Mouse (Mus musculus) induced T-regulatory cell, adult 2 months (primary cell): ENCODE data around the gene Cdkal1.

Source experiments
- DNase-seq: peaks from one replicate; pipeline ENCODE4 v3.0.0-alpha.2; 2012; ENCODE audit warnings: low read depth

The Cdkal1 gene

GRCm38 (mm10) chr13:29766377-29766776 lies 89.1 kb downstream of the Cdkal1 start:
- DNase-seq, result no peak

GRCm38 (mm10) chr13:29765296-29765695 lies 90.2 kb downstream of the Cdkal1 start:
- DNase-seq, result no peak

- no peak for DNase-seq
These were observed 95.6 kb downstream of the Cdkal1 start for GRCm38 (mm10) chr13:29759691-29760467.

GRCm38 (mm10) chr13:29756052-29756451 lies 99.4 kb downstream of the Cdkal1 start:
- no peak for DNase-seq

GRCm38 (mm10) chr13:29753254-29753653 lies 102.2 kb downstream of the Cdkal1 start:
- DNase-seq, result no peak

GRCm38 (mm10) chr13:29752061-29752460 lies 103.4 kb downstream of the Cdkal1 start:
- no peak for DNase-seq

GRCm38 (mm10) chr13:29751201-29751600 lies 104.3 kb downstream of the Cdkal1 start:
- no peak for DNase-seq

GRCm38 (mm10) chr13:29747347-29747647 lies 108.2 kb downstream of the Cdkal1 start:
- DNase-seq, result no peak

GRCm38 (mm10) chr13:29746501-29747346 lies 108.8 kb downstream of the Cdkal1 start:
- no peak for DNase-seq

- no peak for DNase-seq
These were observed 110.4 kb downstream of the Cdkal1 start for GRCm38 (mm10) chr13:29745073-29745472.

GRCm38 (mm10) chr13:29744188-29744587 lies 111.3 kb downstream of the Cdkal1 start:
- peak; percentile 14 for DNase-seq

GRCm38 (mm10) chr13:29743761-29744160 lies 111.7 kb downstream of the Cdkal1 start:
- no peak for DNase-seq

GRCm38 (mm10) chr13:29737675-29738461 lies 117.6 kb downstream of the Cdkal1 start:
- no peak for DNase-seq

- DNase-seq, result no peak
These were observed 121.0 kb downstream of the Cdkal1 start for GRCm38 (mm10) chr13:29734496-29734895.

GRCm38 (mm10) chr13:29726154-29726825 lies 129.2 kb downstream of the Cdkal1 start:
- no peak for DNase-seq

GRCm38 (mm10) chr13:29724855-29725254 lies 130.6 kb downstream of the Cdkal1 start:
- no peak for DNase-seq

- no peak for DNase-seq
These were observed 132.3 kb downstream of the Cdkal1 start for GRCm38 (mm10) chr13:29723150-29723549.

GRCm38 (mm10) chr13:29721206-29721605 lies 134.3 kb downstream of the Cdkal1 start:
- no peak for DNase-seq

- DNase-seq, result no peak
These were observed 138.9 kb downstream of the Cdkal1 start for GRCm38 (mm10) chr13:29716550-29716949.

GRCm38 (mm10) chr13:29715241-29715841 lies 140.1 kb downstream of the Cdkal1 start:
- no peak for DNase-seq

- no peak for DNase-seq
These were observed 147.9 kb downstream of the Cdkal1 start for GRCm38 (mm10) chr13:29707620-29708019.

- no peak for DNase-seq
These were observed 154.1 kb downstream of the Cdkal1 start for GRCm38 (mm10) chr13:29701400-29701799.
